Mouse (Mus musculus): ENCODE measurements around the gene Olfr768.

DNA sequence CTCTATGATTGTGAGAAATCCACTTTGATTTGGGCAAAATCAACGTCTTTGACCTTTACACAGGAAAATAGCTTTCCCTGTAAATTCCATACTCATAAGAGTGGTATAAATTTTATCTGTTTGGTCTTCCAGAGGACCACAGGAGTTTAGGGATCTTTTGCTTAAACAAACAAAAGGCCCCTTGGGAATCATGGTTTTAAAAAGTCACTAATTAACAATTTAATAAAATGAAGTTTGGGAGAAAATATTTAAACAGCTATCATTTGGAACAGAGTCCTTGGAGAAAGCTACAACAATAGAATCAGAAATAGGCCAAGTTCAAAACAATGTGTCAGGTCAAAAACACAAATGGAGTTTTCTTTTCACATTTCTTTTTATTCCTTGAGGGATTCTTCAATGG lies at the start of gene Olfr768:
- TF ChIP-seq POLR2A (IDR thresholded peaks at IDR 0.05; ENCODE audit: low read depth, low read length), result no peak
- TF ChIP-seq CTCF (conservative IDR thresholded peaks at IDR 0.05; ENCODE audit: insufficient read depth, insufficient read length, low read depth, low read length), result no peak
